Mouse (Mus musculus) midbrain, embryonic 14.5 days (tissue): Measurements from ENCODE around the gene Cryba1. TPM values are rescaled to one million over a fixed set of nuclear protein-coding genes. Genes with fewer than 3 reads are reported as not detected.

Experiments used
- ATAC-seq: fragments of 200-750 bp; cut with Nextera tagmentation; 2 replicates; pipeline ENCODE4 v1.8.0; 2017; ENCODE audit warnings: moderate number of reproducible peaks, moderate library complexity; ENCODE audit not compliant: low FRiP score, low TSS enrichment
- DNase-seq: peaks from one replicate; pipeline ENCODE4 v3.0.0-alpha.2; 2015
- H3K27ac ChIP-seq: fragments of 300-500 bp; sonication (generic); replicated peaks from 2 replicates; pipeline ENCODE4 v1.5.1; 2014; ENCODE audit warnings: mild to moderate bottlenecking, low read depth, low read length, moderate library complexity
- H3K27me3 ChIP-seq: fragments of 300-500 bp; sonication (generic); 2 replicates; pipeline ENCODE4 v1.6.1; 2014; ENCODE audit warnings: low read length, control low read depth, mixed read lengths; ENCODE audit not compliant: control insufficient read depth, insufficient read depth
- H3K36me3 ChIP-seq: fragments of 300-500 bp; sonication (generic); 2 replicates; pipeline ENCODE4 v1.6.1; 2014; ENCODE audit warnings: low read length, control low read depth; ENCODE audit not compliant: control insufficient read depth, insufficient read depth
- H3K4me1 ChIP-seq: fragments of 300-500 bp; sonication (generic); 2 replicates; pipeline ENCODE4 v1.6.1; 2014; ENCODE audit warnings: mild to moderate bottlenecking, antibody characterized with exemption, low read length, control low read depth; ENCODE audit not compliant: control insufficient read depth, insufficient read depth
- H3K4me2 ChIP-seq: fragments of 300-500 bp; sonication (generic); 2 replicates; pipeline ENCODE4 v1.6.1; 2014; ENCODE audit warnings: mild to moderate bottlenecking, low read length, moderate library complexity
- H3K4me3 ChIP-seq: fragments of 300-500 bp; sonication (generic); replicated peaks from 2 replicates; pipeline ENCODE4 v1.5.1; 2014; ENCODE audit warnings: low read depth, low read length
- H3K9ac ChIP-seq: fragments of 300-500 bp; sonication (generic); replicated peaks from 2 replicates; pipeline ENCODE4 v1.6.1; 2014; ENCODE audit warnings: mild to moderate bottlenecking, low read length, moderate library complexity
- H3K9me3 ChIP-seq: fragments of 300-500 bp; sonication (generic); 2 replicates; pipeline ENCODE4 v1.6.1; 2016; ENCODE audit warnings: low read length, control low read depth, mixed read lengths; ENCODE audit not compliant: control insufficient read depth
- WGBS: fragments of 180-500 bp; shearing (Covaris S2); extraction: QIAGEN DNeasy Blood & Tissue Kit; methylation state at CpG from one replicate; pipeline ENCODE4 v1.1.7; 2014; 5-methylcytosine and 5-hydroxymethylcytosine counted together
- polyA plus RNA-seq: library from polyadenylated mRNA; unstranded; fragments of >200 nt; fragmentation: Nextera tagmentation; extraction: Ambion mirVana; gene quantifications from 2 replicates; pipeline ENCODE4 v1.2.1, GENCODE M21; 2014

Cryba1 gene
- polyA plus RNA-seq, 1 experiment from 2014 or later, result 0.41 TPM

DNA sequence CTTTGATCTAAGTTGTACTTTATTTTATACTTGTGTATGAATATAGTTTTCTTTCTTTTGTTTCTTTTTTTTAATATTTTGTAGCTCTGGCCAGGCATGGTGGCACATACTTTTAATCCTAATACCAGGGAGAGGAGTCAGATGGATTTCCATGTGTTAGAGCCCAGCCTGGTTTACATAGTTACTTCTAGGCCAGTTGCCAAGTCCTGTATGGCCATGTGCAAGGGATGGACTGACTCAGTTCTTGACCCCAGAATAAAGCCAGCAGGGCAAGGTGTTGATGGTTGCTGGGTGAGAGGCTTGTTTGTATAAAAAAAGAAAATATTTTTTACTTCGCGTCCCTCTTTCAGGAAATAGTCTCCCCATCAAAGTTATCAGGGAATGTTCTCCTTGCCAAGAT, 52.3 kb downstream of the Cryba1 start:
- Histone ChIP-seq H3K27me3 (no peaks in the 10 kb centered on the region), H3K36me3 (no peaks in the 10 kb centered on the region), H3K4me1 (no peaks in the 10 kb centered on the region), H3K4me2 (no peak overlapping the region), H3K4me3 (no peak overlapping the region), H3K27ac (no peak overlapping the region), H3K9me3 (no peaks in the 10 kb centered on the region), H3K9ac (no peak overlapping the region)
- DNase-seq (no peak), ATAC-seq (no peak)
- WGBS, result 98% methylated on average over 2 of the region's 2 CpGs

Other genes starting within 250 kb of the Cryba1 start
- gene Ankrd13b, start 235.6 kb downstream of the Cryba1 start, polyA plus RNA-seq, result 42.6 and 43.7 TPM in 2 replicates
- gene Git1, start 231.7 kb downstream of the Cryba1 start, polyA plus RNA-seq, result 23.1 and 25.1 TPM in 2 replicates
- gene Abhd15, start 210.2 kb downstream of the Cryba1 start, polyA plus RNA-seq, result 1.8 and 2.0 TPM in 2 replicates
- 11.7 and 12.0 TPM in 2 replicates for gene Trp53i13, start 209.3 kb downstream of the Cryba1 start, polyA plus RNA-seq
- not detected in 2 replicates for gene Gm10392, start 206.1 kb downstream of the Cryba1 start, polyA plus RNA-seq
- 37.0 and 37.5 TPM in 2 replicates for gene Taok1, start 117.5 kb downstream of the Cryba1 start, polyA plus RNA-seq
- 6.2 and 6.8 TPM in 2 replicates for gene Nufip2, start 39.1 kb downstream of the Cryba1 start, polyA plus RNA-seq
- gene Myo18a, start 38.0 kb upstream of the Cryba1 start, polyA plus RNA-seq, result 42.3 and 49.7 TPM in 2 replicates
- gene Gm10277, start 62.5 kb upstream of the Cryba1 start, polyA plus RNA-seq, result 1.0 and 1.6 TPM in 2 replicates
- 4.0 and 4.2 TPM in 2 replicates for gene Pipox, start 168.8 kb upstream of the Cryba1 start, polyA plus RNA-seq
- gene Sez6, start 205.5 kb upstream of the Cryba1 start, polyA plus RNA-seq, result 121 and 124 TPM in 2 replicates